In the genomic region with DNA sequence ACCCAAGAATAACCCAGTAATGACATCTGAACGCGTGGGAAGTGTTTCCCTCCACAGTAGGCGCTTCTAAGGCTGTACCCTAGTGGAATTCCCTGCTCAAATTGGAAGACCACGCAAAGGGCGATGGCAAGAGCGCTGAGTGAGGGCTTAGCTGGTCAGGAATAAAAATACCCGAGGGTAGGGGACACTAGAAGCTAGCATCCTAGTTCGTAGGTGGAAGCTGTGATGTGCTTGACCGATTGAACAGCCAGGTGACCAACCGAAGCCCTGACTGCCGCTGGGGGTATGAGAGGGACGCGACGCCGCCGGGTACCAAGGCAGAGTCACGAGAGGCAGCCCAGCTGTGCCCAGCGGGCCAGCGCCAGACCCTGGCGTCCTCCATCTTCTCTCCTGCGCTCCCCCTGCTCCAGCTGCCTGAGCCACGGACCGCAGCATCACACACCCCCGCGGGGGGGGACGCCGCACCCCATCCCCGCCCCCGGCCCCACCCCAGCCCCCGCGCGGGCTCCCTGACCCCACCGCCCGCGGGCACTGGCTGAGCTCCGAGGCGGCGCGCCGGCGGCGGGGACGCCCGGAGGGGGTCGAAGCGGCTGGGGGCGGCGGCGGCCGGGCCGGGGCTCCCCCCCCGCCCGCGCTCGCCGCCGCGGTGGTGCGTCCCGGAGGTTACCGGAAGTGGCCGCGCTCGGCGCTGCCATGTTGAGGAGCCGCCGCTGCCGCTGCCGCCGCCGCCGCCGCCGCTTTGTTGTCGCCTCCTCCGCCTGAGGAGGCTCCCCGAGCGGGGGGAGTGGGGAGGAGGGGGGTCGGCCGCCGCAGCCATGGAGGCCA, we compare ENCODE assay signal across 8 mouse cellular contexts. TPM values are rescaled to one million over a fixed set of nuclear protein-coding genes. Genes with fewer than 3 reads are reported as not detected.
DNase-seq lines count a peak whose midpoint lies in the region; ATAC-seq and TF ChIP-seq lines count a peak whose summit lies in the region.

A gene (plus strand): TSS at position 694 of the 825 bp plus-strand sequence.

- H3K27me3 ChIP-seq in embryonic facial prominence, embryonic 15.5 days, result no peaks in the 10 kb centered on the region
- no peaks in the 10 kb centered on the region for H3K27me3 ChIP-seq in limb, embryonic 15.5 days
- H3K27me3 ChIP-seq in midbrain, embryonic 16.5 days (ENCODE audit: control insufficient read depth, insufficient read depth, low read depth, low read length), result no peaks in the 10 kb centered on the region
- H3K27me3 ChIP-seq in spleen, adult 2 months (ENCODE audit: control insufficient read depth, insufficient read depth, low read length), result peaks cover 4% of the 10 kb centered on the region; the same call in 1 of the 2 replicates

- H3K9ac ChIP-seq in embryonic facial prominence, embryonic 15.5 days, result peak within 1 kb of the TSS; percentile 77
- peak within 1 kb of the TSS; percentile 92 for H3K9ac ChIP-seq in limb, embryonic 15.5 days
- H3K9ac ChIP-seq in midbrain, embryonic 16.5 days (ENCODE audit: low read depth, low read length), result peak within 1 kb of the TSS; percentile 97

- no peaks in the 10 kb centered on the region for H3K36me3 ChIP-seq in embryonic facial prominence, embryonic 15.5 days
- H3K36me3 ChIP-seq in limb, embryonic 15.5 days, result no peaks in the 10 kb centered on the region
- H3K36me3 ChIP-seq in midbrain, embryonic 16.5 days (ENCODE audit: control insufficient read depth, insufficient read depth, low read length), result no peaks in the 10 kb centered on the region
- no peaks in the 10 kb centered on the region for H3K36me3 ChIP-seq in spleen, adult 2 months (ENCODE audit: control insufficient read depth, insufficient read depth, low read length)

- peak; percentile 81 for DNase-seq in A20 (ENCODE audit: low read depth, low spot score)
- DNase-seq in heart, adult 8-10 months (ENCODE audit: low spot score), result peak; percentile 52
- peak; percentile 60 to 61 for DNase-seq in kidney, adult 8-10 months
- peak in 1 of 2 experiments; percentile 64 for DNase-seq in spleen, adult 2 months (ENCODE audit: low read depth in 1 of 2, low spot score in 2 of 2)

- TF ChIP-seq POLR2A in bone marrow, adult 2 months (IDR thresholded peaks at IDR 0.05; ENCODE audit: borderline replicate concordance, control insufficient read depth, low read depth, low read length), result peak; percentile 97
- TF ChIP-seq POLR2A in spleen, adult 2 months (IDR thresholded peaks at IDR 0.05; ENCODE audit: low read depth, low read length), result peak; percentile 84

- peaks cover 1% of the 10 kb centered on the region; the same call in 1 of the 2 replicates for H3K4me1 ChIP-seq in bone marrow, adult 2 months (ENCODE audit: control insufficient read depth, insufficient read depth, low read length)
- H3K4me1 ChIP-seq in embryonic facial prominence, embryonic 15.5 days, result peaks cover 27% of the 10 kb centered on the region
- peaks cover 31% of the 10 kb centered on the region for H3K4me1 ChIP-seq in limb, embryonic 15.5 days
- peaks cover 38% of the 10 kb centered on the region for H3K4me1 ChIP-seq in midbrain, embryonic 16.5 days (ENCODE audit: control insufficient read depth, insufficient read depth, low read length)
- peaks cover 9% of the 10 kb centered on the region for H3K4me1 ChIP-seq in spleen, adult 2 months (ENCODE audit: control insufficient read depth, insufficient read depth, insufficient read length)

- peak within 1 kb of the TSS; percentile 69 for H3K4me2 ChIP-seq in embryonic facial prominence, embryonic 15.5 days (replicated peaks)
- H3K4me2 ChIP-seq in limb, embryonic 15.5 days, result peak within 1 kb of the TSS; percentile 74
- peak within 1 kb of the TSS; percentile 82 for H3K4me2 ChIP-seq in midbrain, embryonic 16.5 days (ENCODE audit: low read length)

- no peak; the same call in 1 of the 2 replicates for TF ChIP-seq CTCF in bone marrow, adult 2 months (IDR thresholded peaks at IDR 0.05; ENCODE audit: control insufficient read depth, insufficient read depth, low read length)
- TF ChIP-seq CTCF in spleen, adult 2 months (IDR thresholded peaks at IDR 0.05; ENCODE audit: extremely low read depth, insufficient read depth, insufficient read length, insufficient replicate concordance), result no peak

- peak within 1 kb of the TSS; percentile 99 for H3K4me3 ChIP-seq in bone marrow, adult 2 months (replicated peaks; ENCODE audit: control insufficient read depth, low read depth, low read length)
- peak within 1 kb of the TSS; percentile 94 for H3K4me3 ChIP-seq in embryonic facial prominence, embryonic 15.5 days (replicated peaks)
- peak within 1 kb of the TSS; percentile 72 for H3K4me3 ChIP-seq in limb, embryonic 15.5 days
- H3K4me3 ChIP-seq in midbrain, embryonic 16.5 days (ENCODE audit: low read depth, low read length), result peak within 1 kb of the TSS; percentile 97
- H3K4me3 ChIP-seq in spleen, adult 2 months (ENCODE audit: extremely low read depth, insufficient read depth, insufficient read length), result peak within 1 kb of the TSS; percentile 75

- WGBS in bone marrow, adult 2 months, result 1% methylated on average over 76 of the region's 81 CpGs
- WGBS in embryonic facial prominence, embryonic 15.5 days, result under 1% methylated on average over 64 of the region's 81 CpGs
- 1% methylated on average over 59 of the region's 81 CpGs for WGBS in limb, embryonic 15.5 days
- under 1% methylated on average over 19 of the region's 81 CpGs for WGBS in midbrain, embryonic 16.5 days
- 1% methylated on average over 44 of the region's 81 CpGs for WGBS in spleen, adult 2 months

- ATAC-seq in embryonic facial prominence, embryonic 15.5 days (ENCODE audit: insufficient number of reproducible peaks, low FRiP score, low TSS enrichment, low read depth), result peak; percentile 89
- peak; percentile 85 for ATAC-seq in limb, embryonic 15.5 days (ENCODE audit: insufficient number of reproducible peaks, low FRiP score, low TSS enrichment, low read depth)
- ATAC-seq in midbrain, embryonic 16.5 days, result peak; percentile 90

- H3K9me3 ChIP-seq in embryonic facial prominence, embryonic 15.5 days (replicated peaks), result no peaks in the 10 kb centered on the region
- H3K9me3 ChIP-seq in limb, embryonic 15.5 days, result no peaks in the 10 kb centered on the region
- H3K9me3 ChIP-seq in midbrain, embryonic 16.5 days (replicated peaks; ENCODE audit: control insufficient read depth, low read length, poor library complexity, severe bottlenecking), result no peaks in the 10 kb centered on the region

- H3K27ac ChIP-seq in bone marrow, adult 2 months (ENCODE audit: control insufficient read depth, insufficient read depth, low read depth, low read length, poor library complexity), result peak within 1 kb of the TSS; percentile 77
- H3K27ac ChIP-seq in embryonic facial prominence, embryonic 15.5 days (replicated peaks), result peak within 1 kb of the TSS; percentile 95
- peak within 1 kb of the TSS; percentile 98 for H3K27ac ChIP-seq in limb, embryonic 15.5 days
- H3K27ac ChIP-seq in midbrain, embryonic 16.5 days (ENCODE audit: low read length), result peak within 1 kb of the TSS; percentile 98
- H3K27ac ChIP-seq in spleen, adult 2 months (ENCODE audit: insufficient read depth, low read length), result peak within 1 kb of the TSS; percentile 88

RNA-seq across cellular contexts. Expression of the gene that starts here (rescaled TPM):
- 10.8 and 16.7 TPM in 2 replicates for polyA plus RNA-seq in bone marrow, adult 2 months (2011; ENCODE audit: insufficient read depth, insufficient read length, low replicate concordance, missing spikeins)
- polyA plus RNA-seq in embryonic facial prominence, embryonic 15.5 days (2015; fragmentation: Nextera tagmentation; extraction: Ambion mirVana), result 37.5 and 39.6 TPM in 2 replicates
- 10 to 100 TPM; 39.8 to 44.7 (median 41.8) TPM for total RNA-seq in heart, adult 8-10 months (2022)
- 31.9 and 35.6 TPM in 2 replicates for polyA plus RNA-seq in limb, embryonic 15.5 days (2015; fragmentation: Nextera tagmentation; extraction: Ambion mirVana)
- polyA plus RNA-seq in midbrain, embryonic 16.5 days (2015; fragmentation: Nextera tagmentation; extraction: Ambion mirVana), result 39.5 and 47.4 TPM in 2 replicates
- 14.2 and 15.5 TPM in 2 replicates for polyA plus RNA-seq in spleen, adult 2 months (2012; rRNA removed)
